Comparison of ENCODE assay signal across 24 mouse cellular contexts in genomic region chr4:108066569-108066968, GRCm38 (mm10). TPM values are rescaled to one million over a fixed set of nuclear protein-coding genes. Genes with fewer than 3 reads are reported as not detected.
A peak's percentile ranks its signal among the peaks of the same experiment; 100 is the strongest.
DNase-seq lines count a peak whose midpoint lies in the region; ATAC-seq and TF ChIP-seq lines count a peak whose summit lies in the region.
"Had no signal": no experiment of that assay in that cellular context is flagged by ENCODE, and none has a peak within 500 bp of the region (broad histone marks: within the 10 kb centered on the region; RNA-seq: fewer than 3 reads in every experiment).

No protein-coding gene starts in this region.

- no peak overlapping the region for H3K9ac ChIP-seq in kidney, embryonic 16.5 days (replicated peaks; ENCODE audit: low read length)
- no peak overlapping the region for H3K9ac ChIP-seq in liver, embryonic 14.5 days (replicated peaks)
- H3K9ac ChIP-seq: hindbrain, embryonic 15.5 days; stomach, embryonic 15.5 days had no signal

- 0 out of 2 replicates have a peak, but pooled peaks have one; percentile 23 for TF ChIP-seq EP300 in liver, embryonic 14.5 days (IDR thresholded peaks at IDR 0.05; ENCODE audit: low read depth)

- H3K4me1 ChIP-seq in kidney, embryonic 16.5 days (ENCODE audit: insufficient read depth, low read length), result peaks cover 8% of the 10 kb centered on the region
- H3K4me1 ChIP-seq in liver, embryonic 14.5 days (replicated peaks; ENCODE audit: control insufficient read depth in 2 of 2, insufficient read depth in 2 of 2, low read length in 1 of 2), result peaks cover 0 to 10% of the 10 kb centered on the region in 2 experiments; a peak in 3 of 4 replicates
- H3K4me1 ChIP-seq: stomach, embryonic 15.5 days had no signal

- peak; percentile 0 for DNase-seq in cerebellum, adult 9-11 months
- DNase-seq in cerebellum, postnatal 14 days, result no peak
- DNase-seq in kidney, adult 8-10 months, result peak; percentile 76 to 87
- DNase-seq in liver, embryonic 14.5 days (ENCODE audit: low read depth in 3 of 3, low spot score in 3 of 3), result no peak
- DNase-seq in testis, postnatal 14 days (ENCODE audit: low spot score), result no peak
- DNase-seq in embryo, embryonic 9.5 days (ENCODE audit: extremely low spot score), result no peak
- DNase-seq in lung, postnatal 10 days, result no peak
- DNase-seq: adrenal gland, postnatal 10 days; cerebellum, adult 11-12 months; cerebellum, postnatal 36 days; heart, adult 18-20 months; heart, postnatal 4 days; layer of hippocampus, adult 9-11 months; lung, adult 2 months; lung, postnatal 36 days; right cerebral cortex, postnatal 14 days; thymus, adult 2 months had no signal

- H3K27me3 ChIP-seq in kidney, embryonic 16.5 days (ENCODE audit: insufficient read depth, low read length), result no peaks in the 10 kb centered on the region
- no peaks in the 10 kb centered on the region for H3K27me3 ChIP-seq in liver, embryonic 14.5 days (ENCODE audit: control insufficient read depth, insufficient read depth, low read length)
- H3K27me3 ChIP-seq: hindbrain, embryonic 15.5 days; Patski; stomach, embryonic 15.5 days had no signal

- 84% methylated on average over 4 of the region's 4 CpGs for WGBS in kidney, embryonic 16.5 days
- 68% methylated on average over 4 of the region's 4 CpGs for WGBS in liver, embryonic 14.5 days (ENCODE audit: insufficient replicate concordance)

- no peak overlapping the region for H3K4me2 ChIP-seq in kidney, embryonic 16.5 days (replicated peaks; ENCODE audit: low read depth, low read length)
- H3K4me2 ChIP-seq in liver, embryonic 14.5 days (ENCODE audit: low read depth), result no peak overlapping the region
- H3K4me2 ChIP-seq: hindbrain, embryonic 15.5 days; stomach, embryonic 15.5 days had no signal

- no peaks in the 10 kb centered on the region for H3K9me3 ChIP-seq in kidney, embryonic 16.5 days (ENCODE audit: low read length)
- no peaks in the 10 kb centered on the region for H3K9me3 ChIP-seq in liver, embryonic 14.5 days (ENCODE audit: control insufficient read depth, low read length)
- H3K9me3 ChIP-seq: hindbrain, embryonic 15.5 days; limb, embryonic 10.5 days; stomach, embryonic 15.5 days had no signal

- no peak overlapping the region for H3K4me3 ChIP-seq in kidney, embryonic 16.5 days (ENCODE audit: low read length)
- no peak overlapping the region for H3K4me3 ChIP-seq in liver, embryonic 14.5 days (ENCODE audit: insufficient read depth in 1 of 2, low read depth in 2 of 2, low read length in 2 of 2)
- H3K4me3 ChIP-seq: hindbrain, embryonic 15.5 days; limb, embryonic 10.5 days; stomach, embryonic 15.5 days had no signal

- no peak for TF ChIP-seq CTCF in liver, embryonic 14.5 days (IDR thresholded peaks at IDR 0.05; ENCODE audit: low read depth)

- ATAC-seq in kidney, embryonic 16.5 days (ENCODE audit: low FRiP score, low TSS enrichment), result no peak
- ATAC-seq in liver, embryonic 14.5 days (ENCODE audit: insufficient read depth), result no peak
- ATAC-seq: intestine, embryonic 16.5 days; midbrain, embryonic 16.5 days; Patski had no signal

- peaks cover 36% of the 10 kb centered on the region for H3K36me3 ChIP-seq in kidney, embryonic 16.5 days (ENCODE audit: insufficient read depth, low read length)
- H3K36me3 ChIP-seq in liver, embryonic 14.5 days (replicated peaks; ENCODE audit: control insufficient read depth, insufficient read depth, low read depth), result peaks cover 4% of the 10 kb centered on the region

- H3K27ac ChIP-seq in kidney, embryonic 16.5 days (ENCODE audit: low read length), result no peak overlapping the region
- no peak overlapping the region for H3K27ac ChIP-seq in liver, embryonic 14.5 days
- H3K27ac ChIP-seq: hindbrain, embryonic 15.5 days; limb, embryonic 10.5 days; stomach, embryonic 15.5 days had no signal

RNA-seq across cellular contexts. Expression of gene Podn, which starts 29.7 kb away (rescaled TPM):
- polyA plus RNA-seq in kidney, embryonic 16.5 days (2015; fragmentation: Nextera tagmentation; extraction: Ambion mirVana), result 0.69 and 0.82 TPM in 2 replicates
- 0.66 and 0.69 TPM in 2 replicates for polyA plus RNA-seq in liver, embryonic 14.5 days (2012; rRNA removed)
- 0.18 and 0.25 TPM in 2 replicates for polyA plus RNA-seq in liver, embryonic 14.5 days (2014; fragmentation: Nextera tagmentation; extraction: Ambion mirVana)

Comparison
In these comparisons a context has a peak if more than half of its experiments do, and no peak if none do; other contexts are left out.
1. DNase-seq: peak in cerebellum, adult 9-11 months (single experiment) and kidney, adult 8-10 months (2 of 2); none in cerebellum, postnatal 14 days (0 of 2), liver, embryonic 14.5 days (0 of 3), testis, postnatal 14 days (single experiment), embryo, embryonic 9.5 days (single experiment) and lung, postnatal 10 days (single experiment).